Mouse (Mus musculus) kidney, embryonic 15.5 days (tissue): Measurements from ENCODE around the gene Slc35e4. TPM values are rescaled to one million over a fixed set of nuclear protein-coding genes. Genes with fewer than 3 reads are reported as not detected.
A peak's percentile ranks its signal among the peaks of the same experiment; 100 is the strongest.

ENCODE experiments used
- ATAC-seq: fragments of 200-750 bp; cut with Nextera tagmentation; replicated peaks from 2 replicates; pipeline ENCODE4 v1.8.0; 2017; ENCODE audit warnings: moderate TSS enrichment; ENCODE audit not compliant: low FRiP score
- H3K27ac ChIP-seq: fragments of 300-500 bp; sonication (generic); 2 replicates; pipeline ENCODE4 v1.5.1; 2015; ENCODE audit warnings: mild to moderate bottlenecking, inconsistent platforms
- H3K27me3 ChIP-seq: fragments of 300-500 bp; sonication (generic); 2 replicates; pipeline ENCODE4 v1.6.1; 2015; ENCODE audit warnings: inconsistent platforms
- H3K36me3 ChIP-seq: fragments of 300-500 bp; sonication (generic); 2 replicates; pipeline ENCODE4 v1.6.1; 2015; ENCODE audit warnings: inconsistent platforms
- H3K4me1 ChIP-seq: fragments of 300-500 bp; sonication (generic); 2 replicates; pipeline ENCODE4 v1.6.1; 2015; ENCODE audit warnings: inconsistent platforms
- H3K4me2 ChIP-seq: fragments of 300-500 bp; sonication (generic); 2 replicates; pipeline ENCODE4 v1.6.1; 2015; ENCODE audit warnings: moderate library complexity, mild to moderate bottlenecking, inconsistent platforms
- H3K4me3 ChIP-seq: fragments of 300-500 bp; sonication (generic); replicated peaks from 2 replicates; pipeline ENCODE4 v1.5.1; 2015; ENCODE audit warnings: mild to moderate bottlenecking, inconsistent platforms
- H3K9ac ChIP-seq: fragments of 300-500 bp; sonication (generic); 2 replicates; pipeline ENCODE4 v1.6.1; 2015; ENCODE audit warnings: mild to moderate bottlenecking, inconsistent platforms
- H3K9me3 ChIP-seq: fragments of 300-500 bp; sonication (generic); replicated peaks from 2 replicates; pipeline ENCODE4 v1.6.1; 2016; ENCODE audit warnings: inconsistent platforms
- WGBS: fragments of 180-500 bp; shearing (Covaris S2); methylation state at CpG from one replicate; pipeline ENCODE4 v1.1.7; 2015; ENCODE audit warnings: mixed read lengths; 5-methylcytosine and 5-hydroxymethylcytosine counted together
- polyA plus RNA-seq: library from polyadenylated mRNA; unstranded; fragments of >200 nt; fragmentation: Nextera tagmentation; extraction: Ambion mirVana; gene quantifications from 2 replicates; pipeline ENCODE4 v1.2.1, GENCODE M21; 2015

Gene Slc35e4
- polyA plus RNA-seq, 1 experiment from 2014 or later = 5.1 TPM

GRCm38 (mm10) chr11:3862661-3863453 is 51.6 kb downstream of the Slc35e4 start:
- peak overlapping the region; percentile 55 for H3K4me3 ChIP-seq
- H3K9ac ChIP-seq = peak overlapping the region; percentile 46; the same call in 1 of the 2 replicates
- H3K36me3 ChIP-seq = no peaks in the 10 kb centered on the region
- peaks cover 28% of the 10 kb centered on the region for H3K27me3 ChIP-seq
- H3K4me1 ChIP-seq = peaks cover 21% of the 10 kb centered on the region
- H3K9me3 ChIP-seq = no peaks in the 10 kb centered on the region
- ATAC-seq = no peak; the same call in 1 of the 2 replicates
- no peak overlapping the region for H3K27ac ChIP-seq
- peak overlapping the region; percentile 92 for H3K4me2 ChIP-seq
- WGBS = 71% methylated on average over 19 of the region's 19 CpGs

DNA sequence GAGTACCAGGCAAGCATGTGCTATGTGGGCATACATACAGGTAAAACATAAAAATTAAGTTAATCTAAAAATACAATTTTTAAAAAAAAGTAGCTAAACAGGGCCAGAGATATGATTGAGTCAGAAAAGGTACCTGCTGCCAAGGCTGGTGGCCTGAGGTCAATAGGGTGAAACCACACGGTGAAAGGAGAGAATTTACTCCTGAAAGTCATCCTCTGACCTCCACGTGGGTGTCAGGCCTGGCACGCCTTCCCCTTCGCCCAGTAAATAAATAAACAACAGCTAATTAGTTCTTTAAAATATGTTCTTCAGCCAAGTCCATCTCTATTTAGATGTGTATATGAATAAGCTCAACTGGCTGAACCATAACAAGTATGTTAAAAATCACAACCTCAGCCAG is 54.1 kb downstream of the Slc35e4 start:
- H3K27ac ChIP-seq = no peak overlapping the region
- no peaks in the 10 kb centered on the region for H3K36me3 ChIP-seq
- H3K4me2 ChIP-seq = no peak overlapping the region
- 68% methylated on average over 4 of the region's 4 CpGs for WGBS
- no peak for ATAC-seq
- peaks cover 22% of the 10 kb centered on the region for H3K27me3 ChIP-seq
- H3K4me1 ChIP-seq = peaks cover 21% of the 10 kb centered on the region
- no peaks in the 10 kb centered on the region for H3K9me3 ChIP-seq
- H3K4me3 ChIP-seq = no peak overlapping the region
- no peak overlapping the region for H3K9ac ChIP-seq

DNA sequence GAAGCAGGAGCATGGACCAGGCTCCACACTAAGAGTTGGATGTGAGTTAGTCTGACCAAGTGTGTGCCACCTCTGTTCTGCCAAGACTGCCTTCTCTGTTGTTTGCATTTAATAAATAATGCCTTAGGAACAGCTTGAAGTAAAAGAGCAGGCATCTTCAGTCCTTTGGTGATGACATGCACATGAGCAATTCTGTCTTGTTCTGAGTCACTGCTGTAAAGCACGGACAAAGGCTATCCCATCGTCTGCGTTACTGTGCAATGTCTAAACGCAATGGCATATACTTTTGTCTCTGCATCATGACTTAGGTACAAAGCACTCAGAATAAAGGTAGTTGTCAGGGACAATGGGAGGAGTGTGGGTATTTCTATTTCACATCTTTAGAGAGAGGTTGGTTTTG is 54.7 kb downstream of the Slc35e4 start:
- no peak overlapping the region for H3K27ac ChIP-seq
- no peak overlapping the region for H3K4me2 ChIP-seq
- no peaks in the 10 kb centered on the region for H3K9me3 ChIP-seq
- peaks cover 21% of the 10 kb centered on the region for H3K4me1 ChIP-seq
- H3K9ac ChIP-seq = no peak overlapping the region
- ATAC-seq = no peak
- H3K36me3 ChIP-seq = no peaks in the 10 kb centered on the region
- no peak overlapping the region for H3K4me3 ChIP-seq
- H3K27me3 ChIP-seq = peaks cover 19% of the 10 kb centered on the region
- 93% methylated on average over 4 of the region's 4 CpGs for WGBS

DNA sequence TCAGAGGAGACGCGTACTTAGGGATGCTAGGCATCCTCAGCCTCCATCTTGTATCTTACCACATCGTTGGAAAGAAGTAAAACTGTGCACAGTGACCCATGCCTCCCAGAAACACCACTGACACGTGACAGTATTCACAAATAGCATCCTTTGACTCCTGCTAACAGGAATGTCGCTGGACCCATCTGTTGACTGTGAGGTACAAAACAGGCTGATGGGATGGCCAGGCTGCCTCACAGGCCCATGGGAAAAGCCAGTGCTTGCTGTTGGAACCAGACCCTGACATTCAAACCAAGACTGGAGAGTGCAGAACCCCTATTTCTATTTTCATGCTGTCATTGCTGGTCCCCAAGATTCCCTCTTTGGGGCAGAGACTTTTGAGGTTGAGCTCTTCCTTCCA is 56.6 kb downstream of the Slc35e4 start:
- 0 out of 2 replicates have a peak, but pooled peaks cover 6% of the 10 kb centered on the region for H3K4me1 ChIP-seq
- H3K4me2 ChIP-seq = no peak overlapping the region
- H3K36me3 ChIP-seq = no peaks in the 10 kb centered on the region
- peaks cover 4% of the 10 kb centered on the region for H3K27me3 ChIP-seq
- H3K9me3 ChIP-seq = no peaks in the 10 kb centered on the region
- H3K4me3 ChIP-seq = no peak overlapping the region
- ATAC-seq = no peak
- H3K9ac ChIP-seq = no peak overlapping the region
- H3K27ac ChIP-seq = no peak overlapping the region
- 74% methylated on average over 5 of the region's 5 CpGs for WGBS

Other genes starting within 250 kb of the Slc35e4 start
- 0.78 and 0.91 TPM in 2 replicates for gene Osbp2, start 50.8 kb downstream of the Slc35e4 start, polyA plus RNA-seq
- gene 4921536K21Rik, start 19.6 kb downstream of the Slc35e4 start, polyA plus RNA-seq = 0.49 and 0.64 TPM in 2 replicates
- gene Dusp18, start 19.4 kb downstream of the Slc35e4 start, polyA plus RNA-seq = 13.0 and 13.4 TPM in 2 replicates
- 92.9 and 102 TPM in 2 replicates for gene Tcn2, start 17.5 kb upstream of the Slc35e4 start, polyA plus RNA-seq
- gene Pes1, start 49.3 kb upstream of the Slc35e4 start, polyA plus RNA-seq = 95.1 and 95.5 TPM in 2 replicates
- 0.44 TPM in 1 of 2 replicates, not detected in the other for gene 4930556J24Rik, start 62.1 kb upstream of the Slc35e4 start, polyA plus RNA-seq
- 5.3 and 6.7 TPM in 2 replicates for gene Gal3st1, start 69.0 kb upstream of the Slc35e4 start, polyA plus RNA-seq
- not detected in 2 replicates for gene Sec14l4, start 116.8 kb upstream of the Slc35e4 start, polyA plus RNA-seq
- gene Sec14l3, start 150.2 kb upstream of the Slc35e4 start, polyA plus RNA-seq = not detected in 2 replicates
- 15.9 and 16.0 TPM in 2 replicates for gene Mtfp1, start 180.8 kb upstream of the Slc35e4 start, polyA plus RNA-seq
- gene Sec14l2, start 208.8 kb upstream of the Slc35e4 start, polyA plus RNA-seq = 1.3 and 2.2 TPM in 2 replicates
- gene Rnf215, start 220.5 kb upstream of the Slc35e4 start, polyA plus RNA-seq = 27.4 and 28.2 TPM in 2 replicates
- gene Ccdc157, start 245.6 kb upstream of the Slc35e4 start, polyA plus RNA-seq = 7.2 and 9.0 TPM in 2 replicates
- 57.8 and 61.7 TPM in 2 replicates for gene Sf3a1, start 245.7 kb upstream of the Slc35e4 start, polyA plus RNA-seq